Mouse (Mus musculus): ENCODE measurements around the gene Pfkm.

The Pfkm gene

DNA sequence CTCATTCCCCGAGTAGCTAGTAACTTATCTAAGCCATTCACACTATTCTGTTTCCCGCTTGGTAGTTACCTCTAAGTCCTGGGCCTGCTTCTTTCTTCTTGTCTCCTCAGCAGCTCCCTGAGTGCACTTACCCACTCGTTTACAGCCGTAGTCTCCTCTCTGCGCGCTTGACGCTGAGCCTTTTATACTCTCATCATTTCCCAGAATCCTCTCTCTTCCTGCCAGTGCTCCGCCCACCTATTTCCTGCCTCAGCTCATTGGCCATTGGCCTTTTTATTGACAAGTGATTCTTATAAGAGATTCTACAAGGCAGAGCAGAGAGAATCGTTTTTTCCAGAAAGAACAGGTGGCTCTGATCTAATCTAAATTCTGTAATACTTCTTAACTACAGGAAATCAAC is 6.1 kb downstream of the Pfkm start:
- no peak for DNase-seq (ENCODE audit: low spot score in 2 of 2)

- no peak for DNase-seq (ENCODE audit: low spot score in 2 of 2)
These were observed 10.0 kb downstream of the Pfkm start for GRCm38 (mm10) chr15:98102401-98102800.

DNA sequence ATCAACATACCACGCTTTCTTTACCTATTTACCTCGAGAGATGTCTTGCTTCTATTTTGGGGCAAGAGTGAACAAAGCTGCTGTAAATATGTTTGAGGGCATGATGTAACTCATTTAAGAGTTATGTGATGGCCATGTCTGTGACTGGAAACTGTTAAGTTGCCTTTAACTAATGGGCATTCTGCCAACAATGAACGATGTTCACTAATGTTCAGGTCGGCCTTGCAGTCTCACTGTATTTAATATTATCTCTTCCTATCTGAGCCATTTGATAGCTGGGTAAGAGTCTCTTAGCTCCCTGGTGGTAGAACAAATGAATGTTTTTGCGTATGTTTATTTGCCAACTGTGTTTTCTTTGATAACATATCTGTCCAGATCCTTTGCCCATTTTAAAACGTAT is 14.1 kb downstream of the Pfkm start:
- DNase-seq (ENCODE audit: low spot score in 2 of 2): no peak

GRCm38 (mm10) chr15:98107230-98107629 is 14.8 kb downstream of the Pfkm start:
- DNase-seq (ENCODE audit: low spot score in 2 of 2): no peak

DNA sequence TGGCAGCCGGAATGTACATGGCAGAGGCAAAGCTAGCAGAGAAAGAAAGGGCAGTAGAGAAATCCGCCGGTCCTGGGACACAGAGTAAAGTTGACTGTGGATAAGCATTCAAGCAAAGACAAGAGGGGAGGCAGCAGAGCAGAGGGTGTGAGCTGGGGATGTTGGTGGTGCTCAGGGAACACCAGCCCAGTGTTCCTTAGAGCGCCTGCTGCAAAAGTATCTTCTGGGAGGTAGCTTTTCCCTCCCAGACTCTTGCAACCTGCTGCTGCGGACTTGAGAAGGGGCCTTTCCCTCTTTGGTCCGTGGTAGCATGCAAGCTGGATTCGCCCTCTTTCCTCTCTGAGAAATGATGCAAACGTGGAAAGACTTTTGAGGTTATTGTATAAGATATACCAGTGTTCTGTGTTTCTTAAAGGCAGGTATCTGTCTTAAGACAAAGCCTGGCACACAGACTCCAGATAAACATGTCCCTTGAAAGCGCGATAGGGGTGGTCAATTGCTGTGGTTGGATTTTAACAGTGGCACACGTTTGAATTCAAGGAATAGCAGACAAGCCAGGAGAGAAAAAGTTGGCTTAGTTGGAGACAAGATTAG is 15.4 kb downstream of the Pfkm start:
- no peak for DNase-seq (ENCODE audit: low spot score in 2 of 2)

- peak; percentile 84 to 89 for DNase-seq (ENCODE audit: low spot score in 2 of 2)
These were observed 16.1 kb downstream of the Pfkm start for GRCm38 (mm10) chr15:98108297-98109152.

DNA sequence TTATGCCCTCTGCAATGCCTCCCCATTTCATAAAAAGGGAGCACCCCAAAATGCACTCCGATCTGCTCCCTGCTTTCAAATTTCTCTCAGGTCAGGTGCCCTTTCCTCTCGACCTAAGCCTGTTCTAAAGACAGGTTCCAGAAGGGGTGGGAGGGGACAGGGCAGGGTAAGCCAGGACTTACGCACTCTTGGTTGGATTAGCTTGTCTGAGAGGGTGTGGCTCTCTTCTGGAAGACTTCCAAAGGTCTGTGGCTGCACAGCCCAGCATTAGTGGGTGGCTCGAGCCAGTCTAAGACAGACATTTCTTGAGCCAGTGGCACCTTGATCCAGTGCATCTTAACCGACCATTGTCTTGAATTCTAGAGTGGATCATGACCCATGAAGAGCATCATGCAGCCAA is 19.4 kb downstream of the Pfkm start:
- peak in 1 of 2 experiments; percentile 19 for DNase-seq (ENCODE audit: low spot score in 2 of 2)

- no peak for DNase-seq (ENCODE audit: low spot score in 2 of 2)
These were observed 21.9 kb downstream of the Pfkm start for GRCm38 (mm10) chr15:98114098-98114851.

GRCm38 (mm10) chr15:98114852-98115778 is 22.7 kb downstream of the Pfkm start:
- peak; percentile 60 to 68 for DNase-seq (ENCODE audit: low spot score in 2 of 2)

GRCm38 (mm10) chr15:98115779-98116163 is 23.4 kb downstream of the Pfkm start:
- no peak for DNase-seq (ENCODE audit: low spot score in 2 of 2)

DNA sequence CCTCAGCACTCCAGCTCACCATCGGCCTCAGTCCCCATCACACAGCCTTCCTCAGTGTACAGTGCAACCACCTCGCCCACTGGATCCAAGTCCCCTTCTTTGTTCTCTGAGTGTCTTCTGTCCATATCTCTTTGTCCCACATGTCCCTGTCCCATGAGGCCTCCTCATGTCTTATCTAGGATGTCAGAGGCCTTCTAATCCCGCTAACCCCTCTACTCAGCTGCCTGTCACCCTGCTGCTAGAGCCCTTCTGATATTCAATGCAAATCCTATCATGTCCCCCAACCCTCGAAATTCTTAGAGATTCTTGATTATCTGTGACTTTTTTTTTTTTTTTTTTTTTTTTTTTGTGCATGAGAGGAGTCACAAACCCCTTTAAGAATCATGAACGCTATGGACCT is 23.9 kb downstream of the Pfkm start:
- DNase-seq (ENCODE audit: low spot score in 2 of 2): no peak

- DNase-seq (ENCODE audit: low spot score in 2 of 2): no peak
These were observed 27.0 kb downstream of the Pfkm start for GRCm38 (mm10) chr15:98119363-98119762.

GRCm38 (mm10) chr15:98120831-98121230 is 28.4 kb downstream of the Pfkm start:
- no peak for DNase-seq (ENCODE audit: low spot score in 2 of 2)

DNA sequence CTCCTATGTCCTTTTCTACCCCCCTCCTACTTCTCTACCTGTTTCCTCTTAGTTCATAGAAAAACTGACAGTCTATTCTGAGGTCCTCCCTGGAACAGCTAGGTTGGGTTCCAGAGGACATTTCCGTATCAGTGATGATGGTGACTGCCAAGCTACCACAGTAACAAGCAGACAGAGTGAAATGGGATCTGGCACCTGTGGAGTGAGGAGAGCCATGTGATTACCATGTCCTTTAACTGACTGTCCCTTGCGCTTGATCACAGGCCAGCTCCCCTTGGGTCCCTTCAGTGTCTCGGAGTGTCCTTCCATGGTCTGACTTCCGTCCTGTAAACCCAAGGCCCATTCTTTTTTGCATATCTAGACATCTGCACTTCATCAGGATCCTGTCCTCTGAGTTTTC is 38.6 kb downstream of the Pfkm start:
- peak; percentile 72 to 74 for DNase-seq (ENCODE audit: low spot score in 2 of 2)

- no peak for DNase-seq (ENCODE audit: low spot score in 2 of 2)
These were observed 39.1 kb downstream of the Pfkm start for GRCm38 (mm10) chr15:98131451-98131850.

GRCm38 (mm10) chr15:98131942-98132655 is 39.7 kb downstream of the Pfkm start:
- peak in 1 of 2 experiments; percentile 20 for DNase-seq (ENCODE audit: low spot score in 2 of 2)

DNA sequence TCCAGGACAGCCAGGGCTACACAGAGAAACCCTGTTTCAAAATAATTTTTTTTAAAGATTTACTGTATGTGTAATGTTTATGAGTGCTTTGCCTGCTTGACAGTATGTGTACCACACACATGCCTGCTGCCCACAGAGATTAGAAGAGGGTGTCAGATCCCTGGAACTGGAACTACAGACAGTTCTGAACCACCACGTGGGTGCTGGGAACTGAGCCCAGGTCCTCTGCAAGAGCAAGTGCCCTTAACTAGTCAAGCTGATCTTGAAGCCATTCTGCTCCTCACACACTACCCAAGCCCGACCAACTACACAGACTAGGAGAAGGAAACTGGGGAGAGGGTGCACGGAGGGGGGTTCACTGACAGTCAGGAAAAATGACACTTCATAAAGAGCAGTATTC is 41.1 kb downstream of the Pfkm start:
- peak in 1 of 2 experiments; percentile 30 for DNase-seq (ENCODE audit: low spot score in 2 of 2)

DNA sequence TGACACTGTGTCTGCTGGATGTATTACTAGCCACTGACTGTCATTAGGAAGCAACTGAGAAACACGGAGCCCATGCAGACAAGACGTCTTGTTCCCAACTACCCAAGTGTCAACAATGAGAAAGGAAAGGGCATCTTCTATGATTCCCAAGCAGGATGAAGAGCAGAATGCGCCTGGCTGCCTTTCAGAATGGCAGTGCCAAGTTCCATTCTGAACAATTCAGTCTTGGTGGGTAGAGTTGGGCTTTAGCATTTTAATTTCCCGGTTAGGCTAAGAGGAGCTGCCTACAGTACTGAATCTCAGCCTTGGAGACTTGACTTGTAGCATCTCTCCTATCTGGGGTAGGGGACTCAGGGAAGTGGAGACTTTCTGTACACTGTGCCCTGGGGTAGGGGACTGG is 41.6 kb downstream of the Pfkm start:
- DNase-seq (ENCODE audit: low spot score in 2 of 2): no peak

- no peak for DNase-seq (ENCODE audit: low spot score in 2 of 2)
These were observed 42.3 kb downstream of the Pfkm start for GRCm38 (mm10) chr15:98134666-98135065.

DNA sequence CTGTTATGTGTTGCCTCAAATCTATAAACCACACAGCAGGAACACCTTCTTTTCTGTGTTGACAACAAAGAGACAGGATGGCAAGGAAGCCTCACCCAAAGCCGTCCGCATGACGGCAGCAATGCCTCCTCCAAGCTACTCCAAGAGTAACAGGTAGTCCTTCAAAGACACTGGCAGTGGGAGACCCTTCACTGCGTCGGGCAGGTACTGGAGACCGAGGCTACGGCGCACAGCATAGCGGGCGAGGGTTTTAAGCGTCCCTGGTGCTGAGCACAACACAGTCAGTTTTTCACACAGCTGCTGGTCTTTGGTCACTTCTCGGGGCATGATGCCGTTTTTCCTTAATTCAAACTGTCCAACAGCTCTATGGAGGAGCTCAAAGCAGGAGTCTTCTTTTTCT is 43.3 kb downstream of the Pfkm start:
- no peak for DNase-seq (ENCODE audit: low spot score in 2 of 2)

DNA sequence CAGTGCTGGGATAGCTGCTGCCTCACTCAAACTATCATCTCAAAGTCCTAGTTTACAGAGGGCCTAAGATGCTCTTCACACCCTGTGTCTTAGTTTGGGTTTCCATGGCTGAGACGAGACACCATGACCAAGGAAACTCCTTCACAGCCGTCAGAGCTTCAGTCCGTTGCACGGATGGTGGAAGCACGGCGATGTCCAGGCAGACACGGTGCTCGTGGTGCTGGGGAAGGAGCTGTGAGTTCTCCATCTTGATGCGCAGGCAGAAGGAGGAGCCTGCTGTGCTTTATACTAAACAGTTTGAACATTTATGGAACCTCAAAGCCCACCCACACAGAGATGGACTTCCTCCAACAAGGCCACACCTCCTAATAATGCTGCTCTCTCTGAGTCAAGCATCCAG is 44.5 kb downstream of the Pfkm start:
- DNase-seq (ENCODE audit: low spot score in 2 of 2): no peak
